In the genomic region with DNA sequence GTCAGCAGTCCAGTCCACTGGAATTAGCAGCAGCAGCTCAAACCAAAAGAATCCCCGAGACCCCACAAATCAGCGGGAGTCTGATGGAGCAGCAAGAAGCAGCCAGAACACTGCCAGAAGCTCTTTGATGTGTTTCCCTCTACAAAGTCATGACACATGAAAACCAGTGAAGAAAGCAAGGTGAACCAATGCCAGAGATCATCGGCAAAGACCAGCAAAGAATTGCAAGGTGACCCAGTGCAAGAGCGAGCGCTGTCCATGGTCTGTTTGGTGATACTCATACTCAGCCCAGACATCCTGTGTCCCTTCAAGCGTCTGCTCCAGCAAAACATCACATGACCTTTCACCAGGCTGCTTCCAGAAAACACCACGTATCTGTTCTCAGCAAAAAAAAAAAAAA, we compare ENCODE assay signal across 23 mouse cellular contexts. TPM values are rescaled to one million over a fixed set of nuclear protein-coding genes. Genes with fewer than 3 reads are reported as not detected.
A peak's percentile ranks its signal among the peaks of the same experiment; 100 is the strongest.
DNase-seq lines count a peak whose midpoint lies in the region; ATAC-seq and TF ChIP-seq lines count a peak whose summit lies in the region.
"Had no signal": no experiment of that assay in that cellular context is flagged by ENCODE, and none has a peak within 500 bp of the region (broad histone marks: within the 10 kb centered on the region; RNA-seq: fewer than 3 reads in every experiment).

No protein-coding gene starts in this region.

- no peak overlapping the region for H3K4me2 ChIP-seq in neural tube, embryonic 15.5 days
- H3K4me2 ChIP-seq: embryonic facial prominence, embryonic 13.5 days; embryonic facial prominence, embryonic 15.5 days; forebrain, embryonic 12.5 days had no signal

- no peak for TF ChIP-seq CTCF in heart, adult 2 months (IDR thresholded peaks at IDR 0.05)

- TF ChIP-seq EP300 in heart, adult 2 months (IDR thresholded peaks at IDR 0.05; ENCODE audit: insufficient read depth, low read depth, low read length): no peak

- no peaks in the 10 kb centered on the region for H3K79me2 ChIP-seq in heart, adult 2 months (replicated peaks; ENCODE audit: control insufficient read depth, insufficient read depth, low read length)

- H3K27me3 ChIP-seq in heart, embryonic 10.5 days (ENCODE audit: insufficient read depth, poor library complexity, severe bottlenecking): no peaks in the 10 kb centered on the region
- 0 out of 2 replicates have a peak, but pooled peaks cover under 1% of the 10 kb centered on the region for H3K27me3 ChIP-seq in heart, adult 2 months (ENCODE audit: control insufficient read depth, insufficient read depth, low read length)
- no peaks in the 10 kb centered on the region for H3K27me3 ChIP-seq in neural tube, embryonic 15.5 days (replicated peaks)
- H3K27me3 ChIP-seq: embryonic facial prominence, embryonic 13.5 days; embryonic facial prominence, embryonic 15.5 days; forebrain, embryonic 12.5 days had no signal

- TF ChIP-seq POLR2A in heart, adult 2 months (IDR thresholded peaks at IDR 0.05; ENCODE audit: insufficient read depth, low read depth, low read length): no peak

- H3K4me1 ChIP-seq in heart, embryonic 10.5 days: peaks cover 10% of the 10 kb centered on the region; the same call in 1 of the 2 replicates
- no peaks in the 10 kb centered on the region for H3K4me1 ChIP-seq in heart, adult 2 months (ENCODE audit: control insufficient read depth, insufficient read depth, low read length)
- H3K4me1 ChIP-seq in neural tube, embryonic 15.5 days: no peaks in the 10 kb centered on the region
- H3K4me1 ChIP-seq: embryonic facial prominence, embryonic 13.5 days; embryonic facial prominence, embryonic 15.5 days; forebrain, embryonic 10.5 days had no signal

- WGBS in heart, embryonic 10.5 days: 90% methylated on average over 7 of the region's 7 CpGs
- WGBS in heart, adult 2 months: 75% methylated on average over 7 of the region's 7 CpGs
- 89% methylated on average over 7 of the region's 7 CpGs for WGBS in neural tube, embryonic 15.5 days

- no peak overlapping the region for H3K27ac ChIP-seq in heart, embryonic 10.5 days
- H3K27ac ChIP-seq in heart, adult 2 months: no peak overlapping the region
- no peak overlapping the region for H3K27ac ChIP-seq in neural tube, embryonic 15.5 days (replicated peaks)
- H3K27ac ChIP-seq: embryonic facial prominence, embryonic 13.5 days; embryonic facial prominence, embryonic 15.5 days; forebrain, embryonic 10.5 days; forebrain, embryonic 12.5 days had no signal

- no peak overlapping the region for H3K4me3 ChIP-seq in heart, embryonic 10.5 days
- H3K4me3 ChIP-seq in heart, adult 2 months: no peak overlapping the region
- no peak overlapping the region for H3K4me3 ChIP-seq in neural tube, embryonic 15.5 days (replicated peaks)
- H3K4me3 ChIP-seq: embryonic facial prominence, embryonic 13.5 days; embryonic facial prominence, embryonic 15.5 days; erythroblast, embryonic 14.5 days; forebrain, embryonic 10.5 days; forebrain, embryonic 12.5 days had no signal

- H3K9ac ChIP-seq in heart, adult 2 months (ENCODE audit: low read depth, low read length): no peak overlapping the region
- no peak overlapping the region for H3K9ac ChIP-seq in neural tube, embryonic 15.5 days (replicated peaks)
- H3K9ac ChIP-seq: embryonic facial prominence, embryonic 13.5 days; embryonic facial prominence, embryonic 15.5 days; forebrain, embryonic 12.5 days had no signal

- peak; percentile 63 for DNase-seq in heart, embryonic 10.5 days (ENCODE audit: low spot score)
- DNase-seq in heart, adult 2 months: no peak
- DNase-seq in NIH3T3 (ENCODE audit: low read depth): peak; percentile 17
- DNase-seq in ZHBTc4 (ENCODE audit: low read depth, low spot score): peak; percentile 60
- no peak for DNase-seq in spleen, adult 18-20 months
- DNase-seq in adrenal gland, postnatal 10 days: no peak
- DNase-seq: adrenal gland, adult 2 months; adrenal gland, postnatal 14 days; adrenal gland, postnatal 36 days; cerebellum, adult 11-12 months; cerebellum, adult 2 months; cerebellum, adult 9-10 months; cerebellum, postnatal 10 days; cerebellum, postnatal 25 days had no signal

- H3K36me3 ChIP-seq in heart, embryonic 10.5 days: no peaks in the 10 kb centered on the region
- H3K36me3 ChIP-seq in heart, adult 2 months (ENCODE audit: control insufficient read depth, insufficient read depth, low read length): no peaks in the 10 kb centered on the region
- H3K36me3 ChIP-seq in neural tube, embryonic 15.5 days: no peaks in the 10 kb centered on the region
- H3K36me3 ChIP-seq: embryonic facial prominence, embryonic 13.5 days; embryonic facial prominence, embryonic 15.5 days; forebrain, embryonic 10.5 days; forebrain, embryonic 12.5 days; G1E had no signal

- no peak for ATAC-seq in neural tube, embryonic 15.5 days (ENCODE audit: low FRiP score)
- ATAC-seq: forebrain, embryonic 14.5 days; forebrain, embryonic 16.5 days had no signal

- H3K9me3 ChIP-seq in heart, embryonic 10.5 days: no peaks in the 10 kb centered on the region
- H3K9me3 ChIP-seq in neural tube, embryonic 15.5 days (replicated peaks): no peaks in the 10 kb centered on the region
- H3K9me3 ChIP-seq: embryonic facial prominence, embryonic 13.5 days; embryonic facial prominence, embryonic 15.5 days; forebrain, embryonic 10.5 days; forebrain, embryonic 12.5 days had no signal

- intact Hi-C loops in heart, adult 2 months (cut with DNase I): no loop called here

RNA-seq across cellular contexts. Expression of gene Frmd5, which starts 14.9 kb away (rescaled TPM):
- 17.0 and 27.5 TPM in 2 replicates for polyA plus RNA-seq in heart, embryonic 10.5 days (2016; fragmentation: Nextera tagmentation; extraction: Ambion mirVana)
- 100 to 1,000 TPM; 124 to 245 TPM for total RNA-seq in heart, adult 2 months (2021)
- polyA plus RNA-seq in heart, adult 2 months (2012; rRNA removed): 197 and 281 TPM in 2 replicates
- 20.2 and 24.1 TPM in 2 replicates for polyA plus RNA-seq in neural tube, embryonic 15.5 days (2015; fragmentation: Nextera tagmentation; extraction: Ambion mirVana)
- 10 to 100 TPM; 61.2 to 62.7 TPM for total RNA-seq in adrenal gland, postnatal 10 days (2021)
- polyA plus RNA-seq: erythroblast, embryonic 14.5 days had no signal

RNA-seq across cellular contexts. Expression of gene Casc4, which starts 45.0 kb away (rescaled TPM):
- 16.1 and 18.9 TPM in 2 replicates for polyA plus RNA-seq in heart, embryonic 10.5 days (2016; fragmentation: Nextera tagmentation; extraction: Ambion mirVana)
- total RNA-seq in heart, adult 2 months (2021): 10 to 100 TPM in 1 of 2 experiments, 1 to 10 TPM in 1; 7.8 to 10.8 TPM
- 2.9 and 3.3 TPM in 2 replicates for polyA plus RNA-seq in heart, adult 2 months (2012; rRNA removed)
- polyA plus RNA-seq in neural tube, embryonic 15.5 days (2015; fragmentation: Nextera tagmentation; extraction: Ambion mirVana): 31.6 and 42.4 TPM in 2 replicates
- total RNA-seq in adrenal gland, postnatal 10 days (2021): 10 to 100 TPM; 46.4 to 51.3 TPM
- polyA plus RNA-seq: erythroblast, embryonic 14.5 days had no signal

Comparison
In these comparisons a context has a peak if more than half of its experiments do, and no peak if none do; other contexts are left out.
1. DNase-seq: peak in heart, embryonic 10.5 days (single experiment), NIH3T3 (single experiment) and ZHBTc4 (single experiment); none in heart, adult 2 months (0 of 2), spleen, adult 18-20 months (0 of 2) and adrenal gland, postnatal 10 days (single experiment).